Mouse (Mus musculus) heart, postnatal 25 days (tissue): ENCODE results near the gene Lsamp. TPM values are rescaled to one million over a fixed set of nuclear protein-coding genes. Genes with fewer than 3 reads are reported as not detected.
"Not testable (repeated sequence)": the region's sequence is repeated elsewhere in the genome, so short reads cannot be mapped to it uniquely, and the experiment has no call there.

Experiments used
- DNase-seq: peaks from one replicate; pipeline ENCODE4 v3.0.0; 2022; ENCODE audit warnings: low spot score
- intact Hi-C: fragments of 180-260 bp; cut with DNase I; formaldehyde crosslinking; loops from one replicate; pipeline ENCODE4 v1.15.1; 2025
- total RNA-seq, 2 experiments: library from RNA; stranded (reverse); gene quantifications; 2 replicates each; pipeline ENCODE4 v1.2.3; 2021

Lsamp gene
- total RNA-seq, 2 experiments from 2014 or later: 1.5 to 1.8 TPM

GRCm38 (mm10) chr16:41941591-41942315 lies 1957.6 kb downstream of the Lsamp start:
- DNase-seq: no peak
- intact Hi-C loops: no loop called here

- intact Hi-C loops: no loop called here
- no peak for DNase-seq
Observed at GRCm38 (mm10) chr16:41957811-41958210, 1973.7 kb downstream of the Lsamp start.

- intact Hi-C loops: no loop called here
- DNase-seq: no peak
Observed at GRCm38 (mm10) chr16:41965636-41966035, 1981.5 kb downstream of the Lsamp start.

GRCm38 (mm10) chr16:41969215-41969614 lies 1985.1 kb downstream of the Lsamp start:
- intact Hi-C loops: no loop called here
- no peak for DNase-seq

GRCm38 (mm10) chr16:41974866-41975719 lies 1990.9 kb downstream of the Lsamp start:
- intact Hi-C loops: no loop called here
- no peak for DNase-seq

- intact Hi-C loops: no loop called here
- DNase-seq: no peak
Observed at GRCm38 (mm10) chr16:41976897-41977296, 1992.7 kb downstream of the Lsamp start.

- intact Hi-C loops: no loop called here
- DNase-seq: no peak
Observed at GRCm38 (mm10) chr16:41996956-41997355, 2012.8 kb downstream of the Lsamp start.

GRCm38 (mm10) chr16:42002925-42003324 lies 2018.8 kb downstream of the Lsamp start:
- intact Hi-C loops: no loop called here
- DNase-seq: no peak

- DNase-seq, intact Hi-C loops: not testable (repeated sequence)
Observed at GRCm38 (mm10) chr16:42003506-42003905, 2019.3 kb downstream of the Lsamp start.

GRCm38 (mm10) chr16:42004166-42004565 lies 2020.0 kb downstream of the Lsamp start:
- intact Hi-C loops: no loop called here

GRCm38 (mm10) chr16:42014937-42015336 lies 2030.8 kb downstream of the Lsamp start:
- DNase-seq: no peak
- intact Hi-C loops: no loop called here

More at GRCm38 (mm10) chr16:42004166-42004565, 2020.0 kb downstream of the Lsamp start:
- DNase-seq: no peak

GRCm38 (mm10) chr16:42015443-42015842 lies 2031.3 kb downstream of the Lsamp start:
- no peak for DNase-seq
- intact Hi-C loops: no loop called here

- intact Hi-C loops: no loop called here
- DNase-seq: no peak
Observed at GRCm38 (mm10) chr16:42016791-42017643, 2032.9 kb downstream of the Lsamp start.

GRCm38 (mm10) chr16:42022566-42022965 lies 2038.4 kb downstream of the Lsamp start:
- DNase-seq: no peak
- intact Hi-C loops: no loop called here

GRCm38 (mm10) chr16:42032030-42032429 lies 2047.9 kb downstream of the Lsamp start:
- no peak for DNase-seq
- intact Hi-C loops: no loop called here

- DNase-seq: no peak
- intact Hi-C loops: no loop called here
Observed at GRCm38 (mm10) chr16:42033449-42033848, 2049.3 kb downstream of the Lsamp start.

GRCm38 (mm10) chr16:42048138-42048537 lies 2064.0 kb downstream of the Lsamp start:
- intact Hi-C loops: no loop called here
- no peak for DNase-seq

- intact Hi-C loops: no loop called here
Observed at GRCm38 (mm10) chr16:42059927-42060326, 2075.8 kb downstream of the Lsamp start.

GRCm38 (mm10) chr16:42074325-42074724 lies 2090.2 kb downstream of the Lsamp start:
- intact Hi-C loops: no loop called here
- no peak for DNase-seq

More at GRCm38 (mm10) chr16:42059927-42060326, 2075.8 kb downstream of the Lsamp start:
- no peak for DNase-seq

GRCm38 (mm10) chr16:42079573-42079972 lies 2095.4 kb downstream of the Lsamp start:
- intact Hi-C loops: no loop called here
- DNase-seq: no peak
